Mouse (Mus musculus): Measurements from ENCODE around the gene Mef2c.

Gene Mef2c

GRCm38 (mm10) chr13:83608851-83609516, 105.2 kb downstream of the Mef2c start:
- peak; percentile 53 for DNase-seq (ENCODE audit: low spot score)

- DNase-seq (ENCODE audit: low spot score) = no peak
These were observed 105.7 kb downstream of the Mef2c start for GRCm38 (mm10) chr13:83609517-83609878.

GRCm38 (mm10) chr13:83610124-83610523, 106.3 kb downstream of the Mef2c start:
- DNase-seq (ENCODE audit: low spot score) = no peak

GRCm38 (mm10) chr13:83612195-83612594, 108.4 kb downstream of the Mef2c start:
- no peak for DNase-seq (ENCODE audit: low spot score)

DNA sequence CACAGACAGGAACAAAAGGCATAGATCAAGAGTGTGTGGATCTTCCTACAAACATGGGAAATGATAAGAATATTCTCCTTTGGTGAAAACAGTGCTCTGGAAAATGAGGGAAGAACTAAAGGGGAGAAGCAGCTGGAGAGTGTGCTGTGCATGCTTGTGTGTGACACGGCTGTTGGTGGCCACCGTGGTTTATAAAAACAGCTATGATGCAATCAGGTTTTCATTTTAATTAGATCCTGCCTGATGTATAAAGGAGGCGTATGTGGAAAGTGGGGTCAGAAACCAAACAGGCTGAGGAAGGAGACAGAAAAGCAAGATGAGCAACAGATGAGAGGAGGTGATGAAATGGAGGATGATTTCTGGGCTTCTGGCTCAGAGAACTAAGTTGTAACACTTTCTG, 112.0 kb downstream of the Mef2c start:
- DNase-seq (ENCODE audit: low spot score) = no peak

GRCm38 (mm10) chr13:83624651-83625050, 120.8 kb downstream of the Mef2c start:
- DNase-seq (ENCODE audit: low spot score) = no peak

GRCm38 (mm10) chr13:83627429-83627828, 123.6 kb downstream of the Mef2c start:
- no peak for DNase-seq (ENCODE audit: low spot score)

DNA sequence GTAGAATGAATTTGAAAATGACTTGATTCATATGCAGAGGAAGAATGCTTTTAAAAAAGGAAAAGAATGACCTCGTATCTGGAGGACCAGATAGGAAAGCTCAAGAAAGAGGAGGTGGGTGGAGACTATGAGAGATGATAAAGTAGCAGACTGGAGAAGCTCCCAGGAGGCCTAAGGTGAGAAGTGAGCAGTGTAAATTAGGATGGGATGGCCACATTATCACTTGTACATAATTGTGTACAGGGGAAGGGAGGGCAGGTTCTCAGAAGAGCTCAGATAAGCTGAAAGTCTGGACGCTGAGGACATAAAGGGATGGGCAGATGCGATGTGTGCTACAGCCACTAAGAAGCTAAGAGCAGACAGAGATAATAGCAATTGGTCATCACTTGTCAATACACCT, 124.3 kb downstream of the Mef2c start:
- no peak for DNase-seq (ENCODE audit: low spot score)

DNA sequence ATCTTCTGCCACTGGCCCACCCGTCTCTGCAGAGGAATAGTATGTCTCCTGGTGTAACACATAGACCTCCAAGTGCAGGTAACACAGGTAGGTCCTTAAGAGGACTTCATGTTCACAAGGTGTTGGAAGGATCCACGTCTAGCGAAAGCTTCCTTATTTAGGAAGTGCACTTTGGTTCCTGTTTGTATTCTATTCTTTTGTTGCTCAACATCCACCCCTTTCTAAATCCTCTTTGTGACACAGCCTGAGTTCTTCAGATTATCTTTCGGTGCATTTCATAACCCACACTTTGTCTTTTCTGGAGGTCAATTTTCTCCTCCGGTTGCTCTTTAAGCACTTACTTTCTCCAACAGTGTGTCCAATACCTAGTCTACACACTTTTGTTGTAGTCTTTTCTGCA, 129.3 kb downstream of the Mef2c start:
- DNase-seq (ENCODE audit: low spot score) = no peak

GRCm38 (mm10) chr13:83635218-83635617, 131.4 kb downstream of the Mef2c start:
- no peak for DNase-seq (ENCODE audit: low spot score)

DNA sequence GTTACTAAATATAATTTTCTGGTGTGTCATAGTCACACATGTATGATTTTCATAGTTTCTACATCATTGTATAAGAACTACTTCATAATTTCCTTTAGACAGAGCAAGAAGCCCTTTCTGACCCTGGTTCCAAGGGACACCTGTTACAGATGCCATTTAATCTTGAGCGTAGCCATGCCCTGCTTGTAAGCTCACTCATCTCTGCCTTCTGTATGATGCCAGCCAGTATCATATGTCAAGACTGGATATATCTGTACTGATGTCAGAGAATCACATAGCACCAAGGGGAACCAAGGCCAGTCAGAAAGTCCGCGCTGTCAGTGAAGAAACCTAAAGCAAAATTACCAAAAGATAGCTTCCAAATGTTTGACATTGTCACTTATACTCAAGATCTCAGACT, 133.8 kb downstream of the Mef2c start:
- no peak for DNase-seq (ENCODE audit: low spot score)

GRCm38 (mm10) chr13:83638735-83639134, 134.9 kb downstream of the Mef2c start:
- no peak for DNase-seq (ENCODE audit: low spot score)

GRCm38 (mm10) chr13:83649051-83649450, 145.2 kb downstream of the Mef2c start:
- no peak for DNase-seq (ENCODE audit: low spot score)

GRCm38 (mm10) chr13:83649795-83650476, 146.1 kb downstream of the Mef2c start:
- no peak for DNase-seq (ENCODE audit: low spot score)

GRCm38 (mm10) chr13:83650807-83651206, 147.0 kb downstream of the Mef2c start:
- DNase-seq (ENCODE audit: low spot score) = no peak

- no peak for DNase-seq (ENCODE audit: low spot score)
These were observed 148.2 kb downstream of the Mef2c start for GRCm38 (mm10) chr13:83651941-83652548.

- no peak for DNase-seq (ENCODE audit: low spot score)
These were observed 148.7 kb downstream of the Mef2c start for GRCm38 (mm10) chr13:83652560-83652959.

DNA sequence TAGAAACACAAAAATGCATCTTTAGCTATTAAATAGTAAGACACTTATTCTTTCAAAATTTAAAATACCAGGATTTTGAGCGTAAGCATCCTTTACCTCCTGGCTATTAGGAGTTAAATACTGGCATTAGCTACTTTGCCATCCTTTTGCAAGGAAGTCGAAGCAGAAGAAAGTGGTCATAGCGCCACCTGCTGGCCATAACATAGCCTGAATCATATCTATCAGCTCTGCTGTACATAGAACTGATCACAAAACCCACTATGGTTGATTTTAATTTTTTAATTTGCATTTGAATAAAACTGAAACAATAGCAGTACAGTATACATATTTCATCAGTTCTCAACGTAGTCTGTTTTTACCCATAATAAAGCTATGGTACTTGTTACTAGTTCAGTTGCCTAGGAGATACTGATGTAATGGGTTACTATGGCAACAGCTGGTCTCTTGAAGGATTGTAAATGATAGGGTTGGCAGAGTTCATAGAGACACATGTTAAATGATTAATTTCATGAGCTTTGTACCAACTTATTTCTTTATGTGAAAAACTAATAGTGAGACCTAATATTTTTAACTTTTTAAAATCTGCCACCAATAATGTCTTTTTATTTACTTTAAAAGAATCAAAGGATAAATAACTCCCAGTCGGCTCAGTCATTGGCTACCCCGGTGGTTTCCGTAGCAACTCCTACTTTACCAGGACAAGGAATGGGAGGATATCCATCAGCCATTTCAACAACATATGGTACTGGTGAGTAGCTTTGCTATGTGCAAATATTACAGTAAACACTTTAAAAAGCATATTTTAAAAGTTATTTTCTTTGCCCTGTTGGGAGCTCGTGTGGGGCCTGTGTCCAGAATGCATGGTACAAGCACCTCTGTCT, 151.3 kb downstream of the Mef2c start:
- DNase-seq (ENCODE audit: low spot score) = peak; percentile 88

DNA sequence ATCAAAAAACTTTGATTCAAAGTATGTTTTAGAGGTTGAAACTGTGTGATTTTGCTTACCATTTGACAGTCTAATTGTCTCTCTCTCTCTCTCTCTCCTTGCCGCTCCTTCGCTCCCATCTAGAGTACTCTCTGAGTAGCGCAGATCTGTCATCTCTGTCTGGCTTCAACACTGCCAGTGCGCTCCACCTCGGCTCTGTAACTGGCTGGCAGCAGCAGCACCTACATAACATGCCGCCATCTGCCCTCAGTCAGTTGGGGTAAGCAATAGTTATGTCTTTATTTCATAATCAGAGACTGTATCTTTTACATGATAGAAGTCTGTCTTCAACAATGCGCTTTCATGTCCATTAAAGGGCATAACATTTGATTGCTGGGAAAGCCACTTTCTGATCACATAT, 152.3 kb downstream of the Mef2c start:
- DNase-seq (ENCODE audit: low spot score) = no peak

GRCm38 (mm10) chr13:83656773-83657172, 152.9 kb downstream of the Mef2c start:
- DNase-seq (ENCODE audit: low spot score) = no peak

DNA sequence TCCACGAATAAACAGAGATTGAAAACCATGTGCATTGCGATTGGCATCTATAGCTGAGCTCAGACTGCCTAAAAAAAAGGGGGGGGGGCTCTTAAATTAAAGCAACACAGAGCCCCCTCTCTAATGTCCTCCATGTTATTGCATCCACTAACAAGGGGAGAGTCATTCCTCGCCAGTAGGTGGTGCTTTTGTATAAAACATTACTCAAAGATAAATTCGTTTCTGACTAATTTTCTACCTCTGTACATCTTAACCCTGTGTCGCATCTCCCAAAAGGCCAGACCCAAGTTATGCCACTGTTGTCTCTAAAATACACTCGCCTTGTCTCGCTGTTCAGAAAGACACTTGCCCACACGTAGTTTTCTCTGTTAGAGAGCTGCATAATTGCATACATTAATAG, 156.9 kb downstream of the Mef2c start:
- no peak for DNase-seq (ENCODE audit: low spot score)

- no peak for DNase-seq (ENCODE audit: low spot score)
These were observed 157.3 kb downstream of the Mef2c start for GRCm38 (mm10) chr13:83661166-83661565.
